Mouse (Mus musculus) kidney, embryonic 16.5 days (tissue): ENCODE results near the gene Bcl9. TPM values are rescaled to one million over a fixed set of nuclear protein-coding genes. Genes with fewer than 3 reads are reported as not detected.

Source experiments
- ATAC-seq: fragments of 200-750 bp; cut with Nextera tagmentation; 2 replicates; pipeline ENCODE4 v1.8.0; 2017; ENCODE audit warnings: moderate TSS enrichment; ENCODE audit not compliant: low FRiP score, low TSS enrichment
- H3K27ac ChIP-seq: fragments of 300-500 bp; sonication (generic); 2 replicates; pipeline ENCODE4 v1.5.1; 2014; ENCODE audit warnings: low read length
- H3K27me3 ChIP-seq: fragments of 300-500 bp; sonication (generic); 2 replicates; pipeline ENCODE4 v1.6.1; 2014; ENCODE audit warnings: low read length, control low read depth, mixed read lengths; ENCODE audit not compliant: insufficient read depth
- H3K36me3 ChIP-seq: fragments of 300-500 bp; sonication (generic); 2 replicates; pipeline ENCODE4 v1.6.1; 2014; ENCODE audit warnings: low read length, control low read depth, mixed read lengths; ENCODE audit not compliant: insufficient read depth
- H3K4me1 ChIP-seq: fragments of 300-500 bp; sonication (generic); 2 replicates; pipeline ENCODE4 v1.6.1; 2014; ENCODE audit warnings: low read length, control low read depth, mixed read lengths; ENCODE audit not compliant: insufficient read depth
- H3K4me2 ChIP-seq: fragments of 300-500 bp; sonication (generic); replicated peaks from 2 replicates; pipeline ENCODE4 v1.6.1; 2014; ENCODE audit warnings: low read depth, low read length
- H3K4me3 ChIP-seq: fragments of 300-500 bp; sonication (generic); 2 replicates; pipeline ENCODE4 v1.5.1; 2014; ENCODE audit warnings: mild to moderate bottlenecking, low read length
- H3K9ac ChIP-seq: fragments of 300-500 bp; sonication (generic); replicated peaks from 2 replicates; pipeline ENCODE4 v1.6.1; 2014; ENCODE audit warnings: low read length
- H3K9me3 ChIP-seq: fragments of 300-500 bp; sonication (generic); 2 replicates; pipeline ENCODE4 v1.6.1; 2016; ENCODE audit warnings: low read length, control low read depth
- WGBS: fragments of 180-500 bp; shearing (Covaris S2); extraction: QIAGEN DNeasy Blood & Tissue Kit; methylation state at CpG from one replicate; pipeline ENCODE4 v1.1.7; 2014; 5-methylcytosine and 5-hydroxymethylcytosine counted together
- polyA plus RNA-seq: library from polyadenylated mRNA; unstranded; fragments of >200 nt; fragmentation: Nextera tagmentation; extraction: Ambion mirVana; gene quantifications from 2 replicates; pipeline ENCODE4 v1.2.1, GENCODE M21; 2015

Bcl9 gene
- polyA plus RNA-seq, 1 experiment from 2014 or later: 60.8 TPM

DNA sequence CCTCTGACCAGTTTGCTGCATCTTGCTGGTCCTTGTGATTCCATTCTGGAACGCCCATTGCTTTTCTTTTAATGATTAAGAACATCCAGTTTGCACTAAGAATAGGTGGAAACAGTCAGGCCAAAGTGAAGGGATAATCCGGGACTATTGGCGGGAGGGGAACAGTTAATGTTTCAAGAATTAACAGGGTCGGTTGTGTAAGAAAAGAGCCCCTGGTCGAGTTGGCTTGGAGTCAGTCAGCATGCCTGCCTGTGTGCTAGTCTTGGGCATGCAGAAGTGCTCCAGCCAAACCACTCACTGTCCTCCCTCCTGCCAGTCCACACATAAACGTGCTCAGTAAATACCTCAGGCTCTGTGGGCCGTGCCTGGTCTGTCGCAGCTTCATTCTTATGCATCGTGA, 125.5 kb downstream of the Bcl9 start:
- peaks cover 15% of the 10 kb centered on the region; the same call in 1 of the 2 replicates for H3K36me3 ChIP-seq
- 42% methylated on average over 9 of the region's 9 CpGs for WGBS
- peak overlapping the region; percentile 75 for H3K27ac ChIP-seq
- no peak overlapping the region for H3K4me2 ChIP-seq
- peaks cover 7% of the 10 kb centered on the region for H3K4me1 ChIP-seq
- ATAC-seq: peak; percentile 88
- H3K9ac ChIP-seq: no peak overlapping the region
- H3K4me3 ChIP-seq: no peak overlapping the region
- H3K9me3 ChIP-seq: no peaks in the 10 kb centered on the region
- no peaks in the 10 kb centered on the region for H3K27me3 ChIP-seq

DNA sequence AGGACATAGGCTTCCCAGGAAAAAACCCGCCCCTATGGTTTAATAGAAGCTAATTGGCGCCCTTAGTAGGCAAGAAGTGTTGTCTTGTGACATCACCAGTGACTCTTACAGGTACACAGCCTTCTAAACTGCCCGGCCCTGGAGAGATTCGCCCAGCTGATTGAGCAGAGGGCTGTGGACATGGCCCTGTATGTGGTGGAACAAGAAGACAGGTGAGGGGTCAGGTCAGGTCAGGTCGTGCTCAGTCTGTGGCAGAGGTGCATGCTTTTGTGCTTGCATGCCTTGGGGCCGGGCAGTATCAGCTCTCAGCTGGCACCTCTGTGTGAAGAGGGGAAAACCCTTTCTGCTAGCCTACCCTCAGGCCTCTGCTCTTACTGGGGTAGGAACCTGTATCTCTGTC, 126.2 kb downstream of the Bcl9 start:
- Histone ChIP-seq H3K36me3 (peaks cover 17% of the 10 kb centered on the region; the same call in 1 of the 2 replicates), H3K4me2 (no peak overlapping the region), H3K27me3 (no peaks in the 10 kb centered on the region), H3K9me3 (no peaks in the 10 kb centered on the region), H3K9ac (no peak overlapping the region), H3K4me1 (peaks cover 7% of the 10 kb centered on the region), H3K4me3 (no peak overlapping the region), H3K27ac (peak overlapping the region; percentile 75)
- peak; percentile 29; the same call in 1 of the 2 replicates for ATAC-seq
- WGBS: 78% methylated on average over 6 of the region's 6 CpGs

DNA sequence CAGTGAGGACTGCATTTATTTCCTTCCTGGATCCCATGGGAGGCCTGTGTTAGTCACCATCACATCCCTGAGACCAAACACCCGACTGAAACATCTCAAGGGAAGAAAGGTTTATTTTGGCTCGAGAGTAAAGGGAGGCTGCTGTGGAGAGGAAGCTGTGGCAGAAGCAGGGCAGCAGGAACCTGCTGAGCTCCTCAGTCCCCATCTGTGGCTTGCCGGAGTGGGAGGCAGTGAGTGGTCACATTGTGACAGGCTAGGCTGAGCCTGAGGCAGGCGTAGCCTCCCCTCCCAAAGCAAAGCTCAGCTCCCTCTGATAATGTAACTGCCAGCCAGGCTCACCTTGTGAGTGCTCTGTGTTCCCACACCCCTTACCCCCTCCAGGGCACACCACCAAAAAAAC, 130.6 kb downstream of the Bcl9 start:
- no peak overlapping the region for H3K9ac ChIP-seq
- H3K4me1 ChIP-seq: no peaks in the 10 kb centered on the region
- WGBS: 64% methylated on average over 4 of the region's 4 CpGs
- no peak for ATAC-seq
- no peak overlapping the region for H3K27ac ChIP-seq
- no peaks in the 10 kb centered on the region for H3K9me3 ChIP-seq
- no peak overlapping the region for H3K4me3 ChIP-seq
- H3K4me2 ChIP-seq: no peak overlapping the region
- H3K36me3 ChIP-seq: 0 out of 2 replicates have a peak, but pooled peaks cover 12% of the 10 kb centered on the region
- no peaks in the 10 kb centered on the region for H3K27me3 ChIP-seq

DNA sequence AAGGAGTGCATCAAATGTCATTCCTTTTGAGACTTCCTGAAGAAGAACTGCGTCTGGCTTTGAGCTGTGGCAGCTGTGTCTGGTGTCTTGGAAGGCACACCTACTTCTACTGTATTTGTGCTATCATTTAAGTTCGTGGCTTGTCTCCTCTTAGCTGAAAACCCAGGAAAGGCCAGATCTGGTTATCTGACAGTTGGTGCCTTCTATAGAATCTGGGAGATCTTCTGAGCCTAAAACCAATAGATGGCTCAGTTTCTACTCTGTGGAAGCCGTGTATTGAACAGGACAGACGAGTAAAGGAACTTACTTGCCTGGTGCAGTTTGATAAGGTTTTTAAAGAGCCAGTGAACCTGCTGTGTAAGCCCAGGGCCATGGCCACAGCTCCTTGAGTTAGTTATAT, 133.2 kb downstream of the Bcl9 start:
- Histone ChIP-seq H3K27ac (no peak overlapping the region), H3K4me2 (no peak overlapping the region), H3K9me3 (no peaks in the 10 kb centered on the region), H3K36me3 (0 out of 2 replicates have a peak, but pooled peaks cover 11% of the 10 kb centered on the region), H3K4me1 (peaks cover 16% of the 10 kb centered on the region), H3K4me3 (no peak overlapping the region), H3K27me3 (no peaks in the 10 kb centered on the region), H3K9ac (no peak overlapping the region)
- ATAC-seq: no peak
- 89% methylated on average over 4 of the region's 4 CpGs for WGBS

DNA sequence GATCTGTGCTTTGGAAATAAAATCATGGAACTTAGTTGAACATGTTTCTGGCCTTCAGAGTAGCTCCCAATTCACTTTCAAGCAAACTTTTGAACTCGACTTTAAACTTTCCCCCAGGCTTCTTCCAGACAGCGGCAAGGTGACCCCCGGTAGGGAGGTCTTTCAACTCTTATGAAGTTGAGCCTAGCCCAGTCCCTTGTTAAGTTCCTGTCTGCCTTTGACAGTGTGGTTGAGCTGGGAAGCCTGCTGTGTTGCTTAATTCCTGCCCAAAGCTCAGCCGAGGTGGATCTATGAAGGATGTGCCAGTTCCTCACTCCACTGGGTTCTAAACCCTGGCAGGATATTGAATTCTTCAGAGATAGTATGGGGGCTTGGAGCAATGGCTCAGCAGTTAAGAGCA, 135.9 kb downstream of the Bcl9 start:
- no peak for ATAC-seq
- Histone ChIP-seq H3K4me1 (peaks cover 17% of the 10 kb centered on the region), H3K4me3 (no peak overlapping the region), H3K27me3 (no peaks in the 10 kb centered on the region), H3K9ac (no peak overlapping the region), H3K9me3 (no peaks in the 10 kb centered on the region), H3K36me3 (0 out of 2 replicates have a peak, but pooled peaks cover under 1% of the 10 kb centered on the region), H3K4me2 (no peak overlapping the region), H3K27ac (no peak overlapping the region)
- WGBS: 53% methylated on average over 4 of the region's 4 CpGs

DNA sequence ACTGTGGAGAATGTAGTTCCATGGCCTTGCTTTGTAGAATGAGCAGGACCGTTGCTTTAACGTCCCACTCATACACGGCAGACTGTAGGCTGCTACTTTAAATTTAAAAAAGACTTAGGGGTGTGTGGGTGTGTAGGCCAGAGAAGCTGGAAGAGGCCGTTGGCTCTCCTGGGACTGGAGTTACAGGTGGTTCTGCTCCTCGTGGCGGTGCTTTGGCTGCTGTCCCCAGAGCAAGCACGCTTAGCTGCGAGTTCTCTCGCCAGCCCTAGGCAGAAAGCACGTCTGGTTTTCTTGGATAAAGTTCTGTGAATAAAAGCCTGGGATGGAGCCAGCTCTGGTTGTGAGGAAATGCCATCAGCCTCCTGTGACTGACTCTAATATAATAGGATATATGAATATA, 136.8 kb downstream of the Bcl9 start:
- H3K4me1 ChIP-seq: peaks cover 17% of the 10 kb centered on the region
- H3K4me2 ChIP-seq: 0 out of 2 replicates have a peak overlapping the region, but pooled peaks have one; percentile 3
- WGBS: 51% methylated on average over 10 of the region's 10 CpGs
- no peak overlapping the region for H3K4me3 ChIP-seq
- ATAC-seq: no peak
- no peaks in the 10 kb centered on the region for H3K9me3 ChIP-seq
- H3K27ac ChIP-seq: no peak overlapping the region
- H3K27me3 ChIP-seq: no peaks in the 10 kb centered on the region
- H3K9ac ChIP-seq: no peak overlapping the region
- H3K36me3 ChIP-seq: no peaks in the 10 kb centered on the region

DNA sequence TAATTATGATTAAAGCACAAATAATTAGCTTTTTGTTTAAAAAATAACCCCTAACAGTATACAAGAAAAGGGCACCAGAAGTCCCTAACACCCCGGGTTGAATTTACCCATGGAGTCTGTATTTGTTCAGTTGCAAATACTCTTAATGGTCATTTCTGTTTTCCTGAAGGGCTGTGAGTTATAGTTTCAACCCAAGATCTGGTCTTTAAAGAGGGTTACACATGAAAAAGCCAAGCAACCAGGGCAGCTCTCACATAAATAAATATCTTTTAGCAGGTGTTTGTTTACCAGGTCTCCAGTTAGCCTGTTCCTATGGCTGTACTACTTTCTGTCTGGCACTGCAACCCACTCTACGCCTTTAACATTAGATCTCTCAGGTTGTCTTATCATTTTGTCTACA, 137.7 kb downstream of the Bcl9 start:
- Histone ChIP-seq H3K9me3 (no peaks in the 10 kb centered on the region), H3K36me3 (no peaks in the 10 kb centered on the region), H3K4me2 (peak overlapping the region; percentile 69), H3K4me1 (peaks cover 17% of the 10 kb centered on the region), H3K27me3 (no peaks in the 10 kb centered on the region), H3K27ac (no peak overlapping the region), H3K4me3 (peak overlapping the region; percentile 65; the same call in 1 of the 2 replicates), H3K9ac (no peak overlapping the region)
- 75% methylated on average over 2 of the region's 2 CpGs for WGBS
- ATAC-seq: no peak

DNA sequence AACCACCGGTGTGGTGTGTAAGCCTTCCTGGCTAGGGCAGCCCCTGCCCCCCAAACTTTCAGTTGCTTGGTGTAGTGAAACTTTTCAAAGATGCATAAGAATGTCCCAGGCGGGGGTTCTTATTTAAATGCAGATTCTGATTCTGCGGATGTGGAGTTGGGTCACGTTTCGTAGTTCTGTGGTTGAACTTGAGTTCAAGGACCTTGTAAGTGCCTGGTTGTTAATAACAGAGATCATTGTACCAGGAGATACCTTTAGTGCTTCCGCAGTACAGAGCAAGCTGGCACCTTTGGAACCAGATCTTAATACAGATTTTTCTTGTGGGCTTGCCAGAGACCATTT, 138.2 kb downstream of the Bcl9 start:
- peak overlapping the region; percentile 84 for H3K27ac ChIP-seq
- H3K9me3 ChIP-seq: no peaks in the 10 kb centered on the region
- no peaks in the 10 kb centered on the region for H3K27me3 ChIP-seq
- peak overlapping the region; percentile 65 for H3K4me3 ChIP-seq
- 8% methylated on average over 6 of the region's 6 CpGs for WGBS
- peak overlapping the region; percentile 69 for H3K4me2 ChIP-seq
- peaks cover 17% of the 10 kb centered on the region for H3K4me1 ChIP-seq
- peak overlapping the region; percentile 78 for H3K9ac ChIP-seq
- ATAC-seq: no peak
- H3K36me3 ChIP-seq: no peaks in the 10 kb centered on the region

DNA sequence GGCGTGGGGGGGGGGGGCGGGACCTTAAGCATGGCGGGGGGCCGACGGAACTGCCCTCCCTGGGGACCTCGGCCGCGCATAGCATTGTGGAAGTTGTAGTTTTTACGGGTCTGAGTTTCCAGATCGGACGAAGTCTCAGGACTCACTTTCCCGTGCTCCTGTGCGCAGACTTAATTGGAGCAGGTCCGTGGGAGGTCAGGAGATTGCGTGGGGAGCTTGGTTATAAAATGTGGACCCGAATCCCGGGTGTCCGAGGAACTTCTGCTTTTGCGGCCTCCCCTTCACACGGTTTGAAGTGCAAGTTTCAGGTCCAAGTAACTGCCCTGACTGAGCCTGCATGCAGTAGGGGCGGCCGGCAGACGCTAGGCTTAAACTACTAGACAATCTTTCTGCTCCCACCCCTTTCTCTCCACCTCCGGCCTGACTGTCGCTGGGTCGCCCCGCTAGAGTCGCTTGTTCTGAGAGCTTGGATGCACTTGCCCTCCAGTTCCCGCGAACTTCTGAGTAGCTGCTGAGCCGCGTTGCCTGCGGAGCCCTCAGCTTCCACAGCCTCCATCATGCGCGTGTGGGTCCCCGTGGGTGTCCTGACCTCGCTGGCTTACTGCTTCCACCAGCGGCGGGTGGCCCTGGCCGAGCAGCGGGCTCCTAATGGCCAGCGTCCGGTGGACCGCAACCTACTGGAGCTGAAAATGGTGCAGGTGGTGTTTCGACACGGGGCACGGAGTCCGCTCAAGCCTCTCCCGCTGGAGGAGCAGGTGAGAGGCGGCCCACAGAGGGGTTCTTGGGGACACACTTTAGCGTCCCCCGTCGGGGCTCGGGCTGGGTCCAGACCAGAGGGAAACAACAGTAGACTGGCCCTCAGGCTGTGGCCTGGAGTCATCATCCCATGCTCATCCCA, 138.9 kb downstream of the Bcl9 start, which contains the start of gene Acp6:
Gene Acp6 (plus strand): TSS at position 167 of the 898 bp plus-strand sequence.
- no peaks in the 10 kb centered on the region for H3K36me3 ChIP-seq
- ATAC-seq: peak; percentile 96
- WGBS: under 1% methylated on average over 54 of the region's 54 CpGs
- peak within 1 kb of the TSS; percentile 84 for H3K27ac ChIP-seq
- H3K4me3 ChIP-seq: peak within 1 kb of the TSS; percentile 65
- H3K9ac ChIP-seq: peak within 1 kb of the TSS; percentile 78
- H3K9me3 ChIP-seq: no peaks in the 10 kb centered on the region
- peaks cover 17% of the 10 kb centered on the region for H3K4me1 ChIP-seq
- H3K27me3 ChIP-seq: no peaks in the 10 kb centered on the region
- peak within 1 kb of the TSS; percentile 69 for H3K4me2 ChIP-seq
